Mouse (Mus musculus) heart, embryonic 10.5 days (tissue): Measurements from ENCODE around the gene Tmem40. TPM values are rescaled to one million over a fixed set of nuclear protein-coding genes. Genes with fewer than 3 reads are reported as not detected.

Source experiments
- DNase-seq: peaks from one replicate; pipeline ENCODE4 v3.0.0-alpha.2; 2017; ENCODE audit warnings: low spot score
- H3K27ac ChIP-seq: fragments of 300-500 bp; sonication (generic); 2 replicates; pipeline ENCODE4 v1.5.1; 2016; ENCODE audit warnings: mild to moderate bottlenecking
- H3K27me3 ChIP-seq: fragments of 300-500 bp; sonication (generic); 2 replicates; pipeline ENCODE4 v1.6.1; 2016; ENCODE audit warnings: mild to moderate bottlenecking; ENCODE audit not compliant: poor library complexity, insufficient read depth, severe bottlenecking
- H3K36me3 ChIP-seq: fragments of 300-500 bp; sonication (generic); 2 replicates; pipeline ENCODE4 v1.6.1; 2016; ENCODE audit warnings: mild to moderate bottlenecking, moderate library complexity
- H3K4me1 ChIP-seq: fragments of 300-500 bp; sonication (generic); 2 replicates; pipeline ENCODE4 v1.6.1; 2016; ENCODE audit warnings: mild to moderate bottlenecking
- H3K4me3 ChIP-seq: fragments of 300-500 bp; sonication (generic); 2 replicates; pipeline ENCODE4 v1.5.1; 2016; ENCODE audit warnings: mild to moderate bottlenecking, moderate library complexity
- H3K9me3 ChIP-seq: fragments of 300-500 bp; sonication (generic); 2 replicates; pipeline ENCODE4 v1.6.1; 2016; ENCODE audit warnings: mild to moderate bottlenecking, moderate library complexity
- WGBS: fragments of 180-500 bp; shearing (Covaris S2); methylation state at CpG from one replicate; pipeline ENCODE4 v1.1.7; 2016; 5-methylcytosine and 5-hydroxymethylcytosine counted together
- polyA plus RNA-seq: library from polyadenylated mRNA; unstranded; fragments of >200 nt; fragmentation: Nextera tagmentation; extraction: Ambion mirVana; gene quantifications from 2 replicates; pipeline ENCODE4 v1.2.1, GENCODE M21; 2016

The Tmem40 gene
- polyA plus RNA-seq, 1 experiment from 2014 or later = 3.3 TPM

GRCm38 (mm10) chr6:115717715-115718558, 44.3 kb downstream of the Tmem40 start:
- no peaks in the 10 kb centered on the region for H3K27me3 ChIP-seq
- no peaks in the 10 kb centered on the region for H3K36me3 ChIP-seq
- peak overlapping the region; percentile 58 for H3K4me3 ChIP-seq
- WGBS = 1% methylated on average over 15 of the region's 15 CpGs
- peaks cover 32% of the 10 kb centered on the region for H3K4me1 ChIP-seq
- no peaks in the 10 kb centered on the region for H3K9me3 ChIP-seq
- H3K27ac ChIP-seq = peak overlapping the region; percentile 79
- DNase-seq = peak; percentile 91

DNA sequence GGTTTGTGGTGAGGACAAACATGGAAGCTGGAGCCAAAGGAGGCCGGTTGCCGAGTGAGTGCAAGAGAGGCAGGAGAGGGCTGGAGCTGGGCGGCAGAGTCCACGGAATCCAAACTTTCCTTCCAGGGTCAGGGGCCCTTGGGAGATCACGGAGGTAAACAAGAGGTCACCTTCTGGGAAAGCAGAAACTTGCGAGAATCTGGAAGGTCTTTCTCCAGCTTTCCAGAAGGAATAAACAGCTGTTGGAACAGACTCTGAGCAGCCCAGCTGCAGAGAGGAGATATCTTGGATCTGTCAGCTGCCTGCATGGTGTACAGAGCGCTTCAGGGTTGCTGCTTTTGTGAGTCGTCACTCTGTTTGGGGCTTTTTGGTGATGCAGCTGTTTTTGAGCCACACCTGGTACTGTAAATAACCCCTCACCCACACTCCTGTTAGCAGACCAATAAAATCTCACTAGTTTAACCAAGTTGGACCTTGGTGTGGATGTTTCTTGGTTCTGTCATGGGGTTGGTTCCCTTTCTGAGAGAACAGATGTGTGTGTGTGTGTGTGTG, 45.0 kb downstream of the Tmem40 start:
- Histone ChIP-seq H3K9me3 (no peaks in the 10 kb centered on the region), H3K4me1 (peaks cover 24% of the 10 kb centered on the region), H3K4me3 (peak overlapping the region; percentile 58), H3K27ac (peak overlapping the region; percentile 79; the same call in 1 of the 2 replicates), H3K36me3 (no peaks in the 10 kb centered on the region), H3K27me3 (no peaks in the 10 kb centered on the region)
- no peak for DNase-seq
- 14% methylated on average over 8 of the region's 8 CpGs for WGBS

DNA sequence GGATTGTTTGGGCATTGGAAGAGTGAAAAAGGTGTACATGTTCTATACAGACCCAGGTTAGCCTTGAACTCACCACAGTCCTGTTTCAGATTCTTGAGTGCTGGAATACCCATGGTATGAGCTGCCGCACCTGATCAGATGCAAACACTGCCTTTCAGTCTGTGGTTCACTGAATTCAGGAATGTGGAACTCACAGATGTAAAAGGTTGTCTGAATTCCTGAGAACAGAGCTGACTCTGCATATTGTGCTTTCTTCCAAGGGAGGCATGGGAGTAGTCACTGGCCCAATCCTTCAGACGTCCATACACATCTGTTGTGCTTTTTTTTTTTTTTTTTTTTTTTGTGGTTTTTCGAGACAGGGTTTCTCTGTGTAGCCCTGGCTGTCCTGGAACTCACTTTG, 50.9 kb downstream of the Tmem40 start:
- H3K9me3 ChIP-seq = no peaks in the 10 kb centered on the region
- H3K27ac ChIP-seq = no peak overlapping the region
- 73% methylated on average over 3 of the region's 3 CpGs for WGBS
- no peak for DNase-seq
- H3K4me3 ChIP-seq = no peak overlapping the region
- H3K27me3 ChIP-seq = no peaks in the 10 kb centered on the region
- H3K4me1 ChIP-seq = no peaks in the 10 kb centered on the region
- no peaks in the 10 kb centered on the region for H3K36me3 ChIP-seq

GRCm38 (mm10) chr6:115702901-115703300, 59.3 kb downstream of the Tmem40 start:
- no peak overlapping the region for H3K27ac ChIP-seq
- peaks cover 6% of the 10 kb centered on the region for H3K4me1 ChIP-seq
- H3K9me3 ChIP-seq = no peaks in the 10 kb centered on the region
- WGBS = 78% methylated on average over 5 of the region's 5 CpGs
- no peaks in the 10 kb centered on the region for H3K27me3 ChIP-seq
- H3K36me3 ChIP-seq = no peaks in the 10 kb centered on the region
- no peak for DNase-seq
- H3K4me3 ChIP-seq = no peak overlapping the region

DNA sequence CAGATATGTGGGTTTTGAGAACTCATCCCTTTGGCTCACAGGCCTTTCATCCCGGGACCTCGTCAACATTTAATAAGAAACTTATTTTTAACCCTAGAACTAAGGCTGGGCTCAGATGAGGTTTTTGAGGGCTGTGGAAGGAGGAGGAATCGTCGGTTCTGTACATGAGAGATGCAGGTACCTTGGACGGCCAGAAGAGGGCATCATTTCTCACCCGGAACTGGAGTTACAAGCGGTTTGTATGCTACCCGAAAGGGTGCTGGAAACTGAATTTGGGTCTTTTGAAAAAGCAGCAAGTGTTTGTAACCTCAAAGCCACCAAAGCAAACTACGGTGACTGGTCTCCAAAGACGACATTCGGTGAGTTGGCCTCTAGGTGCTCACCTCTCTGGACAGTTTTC, 60.9 kb downstream of the Tmem40 start:
- H3K27ac ChIP-seq = no peak overlapping the region
- peaks cover 12% of the 10 kb centered on the region for H3K4me1 ChIP-seq
- H3K27me3 ChIP-seq = no peaks in the 10 kb centered on the region
- no peak for DNase-seq
- no peaks in the 10 kb centered on the region for H3K36me3 ChIP-seq
- whole genome bisulfite sequencing = 47% methylated on average over 11 of the region's 11 CpGs
- H3K4me3 ChIP-seq = no peak overlapping the region
- no peaks in the 10 kb centered on the region for H3K9me3 ChIP-seq

GRCm38 (mm10) chr6:115700778-115701177, 61.4 kb downstream of the Tmem40 start:
- Histone ChIP-seq H3K36me3 (no peaks in the 10 kb centered on the region), H3K4me3 (no peak overlapping the region), H3K4me1 (peaks cover 16% of the 10 kb centered on the region), H3K9me3 (no peaks in the 10 kb centered on the region), H3K27ac (no peak overlapping the region), H3K27me3 (no peaks in the 10 kb centered on the region)
- DNase-seq = no peak
- WGBS = 93% methylated on average over 1 of the region's 1 CpGs

GRCm38 (mm10) chr6:115698699-115699098, 63.5 kb downstream of the Tmem40 start:
- 82% methylated on average over 4 of the region's 4 CpGs for WGBS
- Histone ChIP-seq H3K27ac (no peak overlapping the region), H3K4me1 (peaks cover 34% of the 10 kb centered on the region), H3K36me3 (no peaks in the 10 kb centered on the region), H3K27me3 (no peaks in the 10 kb centered on the region), H3K9me3 (no peaks in the 10 kb centered on the region), H3K4me3 (no peak overlapping the region)
- DNase-seq = no peak

DNA sequence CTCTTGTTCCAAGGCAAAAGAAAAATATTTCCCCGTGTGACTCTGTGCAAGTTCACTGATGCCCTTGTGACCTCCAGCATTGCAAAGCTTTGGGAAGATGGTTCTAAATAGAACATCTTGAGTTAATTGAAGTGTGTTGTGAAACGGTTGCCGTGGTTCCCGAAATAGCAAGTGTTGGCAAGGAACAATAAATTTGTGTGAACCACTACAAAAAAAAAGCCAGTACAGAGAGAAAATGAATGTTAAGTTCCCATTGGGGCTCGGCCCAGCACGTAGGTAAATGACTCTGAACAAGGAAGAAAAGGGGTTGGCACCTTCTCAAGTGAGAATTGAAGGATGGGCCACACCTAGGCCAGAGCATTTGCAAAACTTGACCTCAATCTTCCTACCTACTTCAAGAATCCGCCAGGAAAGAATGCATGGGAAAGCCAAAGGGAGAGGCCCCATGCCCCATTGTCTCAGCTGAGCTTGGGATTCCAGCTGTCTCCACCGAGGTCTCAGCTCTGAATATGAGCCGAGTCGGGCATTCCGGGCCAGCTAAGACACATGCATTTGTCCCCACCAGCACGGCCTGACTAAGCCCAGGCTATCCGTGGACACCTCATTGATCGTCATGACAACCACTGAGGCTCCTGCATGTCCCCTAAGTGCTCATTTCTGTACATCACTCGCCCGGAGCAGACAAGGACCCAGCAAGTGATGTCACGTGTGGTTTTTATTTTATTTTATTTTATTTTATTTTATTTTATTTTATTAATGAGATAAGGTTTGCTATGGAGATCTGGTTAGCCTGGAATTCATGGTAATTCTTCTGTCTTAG, 64.3 kb downstream of the Tmem40 start:
- H3K4me1 ChIP-seq = peaks cover 33% of the 10 kb centered on the region
- no peak overlapping the region for H3K4me3 ChIP-seq
- no peaks in the 10 kb centered on the region for H3K27me3 ChIP-seq
- DNase-seq = no peak
- H3K36me3 ChIP-seq = no peaks in the 10 kb centered on the region
- no peaks in the 10 kb centered on the region for H3K9me3 ChIP-seq
- peak overlapping the region; percentile 32 for H3K27ac ChIP-seq
- WGBS = 67% methylated on average over 17 of the region's 17 CpGs

- no peak overlapping the region for H3K4me3 ChIP-seq
- peaks cover 31% of the 10 kb centered on the region for H3K4me1 ChIP-seq
These were observed 65.4 kb downstream of the Tmem40 start for GRCm38 (mm10) chr6:115696707-115697215.

GRCm38 (mm10) chr6:115695124-115695523, 67.1 kb downstream of the Tmem40 start:
- H3K4me3 ChIP-seq = peak overlapping the region; percentile 9
- H3K36me3 ChIP-seq = no peaks in the 10 kb centered on the region
- H3K9me3 ChIP-seq = no peaks in the 10 kb centered on the region
- DNase-seq = peak; percentile 89
- 19% methylated on average over 7 of the region's 7 CpGs for WGBS
- H3K4me1 ChIP-seq = peaks cover 31% of the 10 kb centered on the region
- H3K27me3 ChIP-seq = no peaks in the 10 kb centered on the region
- H3K27ac ChIP-seq = peak overlapping the region; percentile 89

More at GRCm38 (mm10) chr6:115696707-115697215, 65.4 kb downstream of the Tmem40 start:
- WGBS = 76% methylated on average over 7 of the region's 7 CpGs
- Histone ChIP-seq H3K9me3 (no peaks in the 10 kb centered on the region), H3K36me3 (no peaks in the 10 kb centered on the region), H3K27me3 (no peaks in the 10 kb centered on the region), H3K27ac (peak overlapping the region; percentile 30; the same call in 1 of the 2 replicates)
- no peak for DNase-seq

GRCm38 (mm10) chr6:115694441-115694842, 67.8 kb downstream of the Tmem40 start:
- Histone ChIP-seq H3K27ac (peak overlapping the region; percentile 89), H3K9me3 (no peaks in the 10 kb centered on the region), H3K4me3 (peak overlapping the region; percentile 9; the same call in 1 of the 2 replicates), H3K4me1 (peaks cover 31% of the 10 kb centered on the region), H3K36me3 (no peaks in the 10 kb centered on the region), H3K27me3 (no peaks in the 10 kb centered on the region)
- 35% methylated on average over 9 of the region's 9 CpGs for WGBS
- no peak for DNase-seq

GRCm38 (mm10) chr6:115692963-115693730, 69.1 kb downstream of the Tmem40 start:
- Histone ChIP-seq H3K36me3 (no peaks in the 10 kb centered on the region), H3K4me1 (peaks cover 30% of the 10 kb centered on the region), H3K27ac (no peak overlapping the region), H3K9me3 (no peaks in the 10 kb centered on the region), H3K27me3 (no peaks in the 10 kb centered on the region), H3K4me3 (no peak overlapping the region)
- 70% methylated on average over 5 of the region's 5 CpGs for WGBS
- no peak for DNase-seq
